Mouse (Mus musculus) layer of hippocampus, adult 9-11 months (tissue): ENCODE measurements around the gene Clpb.

Source experiments
- DNase-seq: peaks from one replicate; pipeline ENCODE4 v3.0.0; 2022

Clpb gene

GRCm38 (mm10) chr7:101732096-101732495 is 68.7 kb downstream of the Clpb start:
- no peak for DNase-seq

DNA sequence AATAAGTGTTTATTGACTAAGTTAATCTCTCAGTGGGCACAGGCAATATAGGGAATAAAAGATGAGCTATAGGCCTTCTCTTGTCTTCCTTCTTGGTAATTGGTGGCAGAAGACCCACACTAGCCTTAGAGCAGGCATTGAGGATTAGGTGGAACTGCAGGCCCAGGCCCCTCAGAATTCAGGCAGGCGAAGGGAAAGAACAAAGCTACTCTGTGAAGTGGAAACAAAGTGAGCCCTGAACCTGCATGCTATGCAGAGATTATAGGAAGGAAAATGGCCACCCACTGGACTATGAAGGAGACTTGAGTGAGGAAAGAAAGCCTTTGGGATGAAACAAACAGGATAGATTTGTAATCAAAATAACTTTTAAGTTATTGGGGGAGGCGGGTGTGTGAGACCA is 69.6 kb downstream of the Clpb start:
- DNase-seq = no peak

GRCm38 (mm10) chr7:101735297-101735696 is 71.9 kb downstream of the Clpb start:
- DNase-seq = no peak

- DNase-seq = no peak
Observed at GRCm38 (mm10) chr7:101737735-101738134, 74.3 kb downstream of the Clpb start.

DNA sequence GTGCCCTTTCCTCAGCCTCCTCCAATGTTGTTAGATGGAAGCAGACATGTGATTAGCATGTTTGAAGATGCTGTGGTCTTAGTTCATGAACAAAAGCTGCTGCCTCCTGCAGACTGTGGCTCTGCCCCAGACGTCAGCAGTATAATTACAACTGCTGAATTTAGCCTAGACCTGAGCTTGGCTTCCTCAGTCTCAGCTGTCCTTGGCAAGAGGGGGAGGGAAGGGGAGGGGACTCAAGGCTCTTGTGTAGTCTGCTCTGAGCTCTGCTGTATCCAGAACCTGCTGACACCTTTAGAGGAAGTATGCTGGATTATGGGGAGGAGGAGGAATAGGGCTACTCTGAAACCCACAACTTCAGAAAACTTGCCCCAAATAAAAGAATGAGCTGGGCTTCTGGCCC is 76.2 kb downstream of the Clpb start:
- DNase-seq = no peak

GRCm38 (mm10) chr7:101743487-101743886 is 80.1 kb downstream of the Clpb start:
- DNase-seq = no peak

DNA sequence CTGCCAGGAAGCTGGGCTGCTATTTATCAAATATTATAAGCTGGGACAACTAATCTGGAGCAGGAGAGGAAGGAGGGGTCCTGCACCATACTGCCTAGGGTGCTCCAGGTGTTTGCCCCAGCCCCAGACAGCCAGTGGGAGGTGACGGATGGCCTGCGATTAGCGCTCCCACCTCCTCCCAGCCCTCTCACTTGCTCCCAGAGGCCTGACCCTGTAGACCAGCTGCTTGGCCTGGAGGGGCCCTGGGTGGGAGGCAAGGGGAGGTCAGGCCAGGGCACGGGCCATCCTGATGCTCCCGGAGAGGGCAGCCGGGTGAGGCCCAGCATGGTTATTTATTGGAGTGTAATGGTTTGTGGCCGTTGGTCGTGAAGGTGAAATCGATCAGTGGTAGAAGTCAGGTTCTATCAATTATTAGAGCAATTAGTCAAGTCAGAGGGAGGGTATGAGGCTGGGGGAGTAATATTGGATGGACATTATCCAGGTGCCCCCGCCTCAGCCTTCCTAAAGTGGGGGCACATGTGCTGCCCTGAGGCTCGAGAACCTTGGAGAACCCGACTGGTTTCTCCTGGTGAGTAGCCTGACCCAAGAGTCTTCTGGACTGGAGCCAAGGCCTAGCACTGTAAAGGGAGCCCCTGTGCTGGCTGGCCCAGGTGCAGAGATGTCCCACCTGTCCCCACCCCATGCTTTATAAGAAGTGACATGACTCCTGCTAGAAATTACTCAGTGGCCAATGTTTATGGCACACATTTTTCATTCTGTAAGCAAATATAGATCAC is 83.3 kb downstream of the Clpb start:
- DNase-seq = no peak

GRCm38 (mm10) chr7:101750268-101750667 is 86.8 kb downstream of the Clpb start:
- no peak for DNase-seq

DNA sequence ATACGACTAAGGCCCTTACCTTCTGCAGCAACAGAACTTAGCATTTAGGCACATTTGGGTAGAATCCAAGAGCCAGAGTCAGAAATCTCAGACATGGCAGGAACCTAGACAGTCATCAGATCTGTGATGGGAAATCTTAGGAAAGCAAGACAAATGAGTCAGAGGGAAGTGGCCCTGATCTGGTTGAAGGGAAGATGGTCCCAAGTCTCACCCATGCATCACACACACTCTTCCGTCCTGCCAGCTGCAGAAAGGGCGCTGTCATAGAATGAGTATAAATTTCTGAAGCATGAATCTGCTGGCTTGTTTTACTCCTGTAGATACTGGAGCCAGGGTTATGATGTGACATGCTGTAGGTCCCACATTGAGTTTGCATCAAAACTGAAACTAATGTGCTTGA is 88.9 kb downstream of the Clpb start:
- no peak for DNase-seq

GRCm38 (mm10) chr7:101753492-101753891 is 90.1 kb downstream of the Clpb start:
- no peak for DNase-seq

GRCm38 (mm10) chr7:101754416-101754815 is 91.0 kb downstream of the Clpb start:
- DNase-seq = no peak

DNA sequence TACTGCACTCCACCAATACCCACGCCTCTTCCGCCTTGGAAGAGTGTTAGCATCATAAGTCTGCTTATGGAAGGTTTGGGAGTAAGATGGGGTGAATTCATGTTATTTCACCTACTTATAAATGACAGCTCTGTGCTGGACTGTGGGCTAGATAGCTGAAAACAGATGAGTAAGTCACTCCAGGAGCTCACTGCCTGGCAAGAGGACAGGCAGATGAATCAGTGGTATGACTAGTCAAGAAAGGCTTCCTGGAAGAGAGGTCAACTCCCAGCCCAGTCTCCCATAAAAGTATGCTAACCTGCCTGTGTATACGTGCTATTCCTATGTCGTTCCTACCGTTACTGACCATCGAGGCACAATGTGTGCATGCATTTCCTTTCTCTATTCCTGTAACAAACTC is 91.9 kb downstream of the Clpb start:
- no peak for DNase-seq

GRCm38 (mm10) chr7:101761899-101762780 is 98.7 kb downstream of the Clpb start:
- DNase-seq = peak; percentile 32

DNA sequence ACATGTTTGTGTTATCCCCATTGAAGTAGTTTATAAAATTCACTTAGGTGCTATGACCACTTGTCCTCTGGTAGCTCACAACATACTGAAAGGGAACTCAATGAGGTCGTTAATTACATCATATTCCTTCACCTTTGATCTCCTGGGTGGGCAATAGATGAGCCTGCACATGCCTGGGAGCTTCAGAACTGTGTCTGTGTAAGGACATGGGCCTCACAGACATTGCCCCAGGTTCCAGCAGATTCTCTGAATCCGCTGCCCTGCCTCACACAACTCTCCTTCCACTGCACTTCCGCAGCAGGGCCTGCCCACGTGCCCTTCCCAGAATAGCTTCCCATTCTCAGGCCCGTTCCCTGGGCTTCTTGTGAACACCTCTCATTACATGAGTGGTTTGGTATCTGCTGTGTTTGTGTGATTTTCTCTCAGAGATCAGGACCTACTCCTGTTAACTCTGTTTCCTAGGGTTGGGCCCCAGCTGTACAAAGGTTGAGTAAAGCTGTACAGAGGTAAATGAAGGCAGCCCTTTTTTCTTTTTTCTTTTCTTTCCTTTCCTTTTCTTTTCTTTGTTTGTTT is 104.0 kb downstream of the Clpb start:
- DNase-seq = no peak

DNA sequence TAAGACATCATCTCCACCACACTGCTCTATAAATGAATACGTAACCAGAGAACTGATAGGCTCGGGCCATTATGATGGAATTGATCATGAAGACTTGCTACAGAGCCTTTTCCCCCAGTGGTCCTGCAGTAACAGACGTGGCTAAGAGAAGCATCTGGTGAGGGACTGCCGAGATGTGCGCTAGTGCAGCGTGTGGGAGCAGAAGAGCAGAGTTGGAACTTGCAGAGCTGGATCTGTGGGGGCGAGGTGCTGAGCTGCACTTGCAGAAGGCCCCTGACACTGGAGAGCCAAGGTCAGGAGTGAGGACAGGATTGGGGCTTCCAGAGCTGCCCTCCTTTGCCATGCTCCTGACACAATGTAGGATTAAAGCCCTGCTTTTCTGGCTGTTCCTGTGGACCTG is 106.6 kb downstream of the Clpb start:
- peak; percentile 41 for DNase-seq

- DNase-seq = no peak
Observed at GRCm38 (mm10) chr7:101771604-101772003, 108.2 kb downstream of the Clpb start.

DNA sequence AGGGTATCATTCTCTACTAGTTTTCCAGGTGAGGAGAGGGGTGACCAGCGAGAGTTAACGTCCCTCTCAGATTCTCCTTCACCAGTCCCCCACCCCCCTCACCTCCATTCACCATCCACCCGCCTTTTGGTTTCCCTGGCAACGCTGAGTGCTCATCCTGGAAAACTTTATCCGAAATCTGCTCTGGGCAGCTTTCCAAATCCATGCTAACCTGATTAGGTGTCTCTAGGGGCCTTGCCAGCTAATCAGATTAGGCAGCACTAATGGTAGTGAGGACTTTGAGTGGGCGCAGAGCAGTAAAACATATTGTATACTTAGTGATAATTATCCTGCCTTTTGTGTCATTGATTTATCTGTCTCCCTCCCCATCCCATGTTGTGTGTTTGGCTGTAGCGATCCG is 109.3 kb downstream of the Clpb start:
- peak; percentile 53 for DNase-seq

DNA sequence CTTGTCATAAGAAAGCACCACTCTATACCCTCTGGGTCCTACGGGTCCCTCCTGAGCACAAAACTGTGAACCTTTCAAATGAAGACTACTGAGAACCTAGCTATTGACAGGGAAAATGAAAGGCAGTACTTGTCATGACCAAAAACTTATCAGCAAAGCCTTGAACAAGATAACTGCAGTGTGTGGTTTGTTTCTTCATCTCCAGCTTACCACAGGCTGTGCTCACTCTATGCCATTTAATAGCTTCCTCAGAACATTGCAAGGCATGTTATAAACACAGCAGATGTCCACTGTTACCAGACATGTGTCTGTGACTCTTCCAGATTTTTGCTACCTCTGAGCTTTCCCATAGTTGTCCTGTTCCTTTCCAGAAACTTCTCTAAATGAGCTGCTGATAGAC is 113.6 kb downstream of the Clpb start:
- DNase-seq = no peak

- no peak for DNase-seq
Observed at GRCm38 (mm10) chr7:101817861-101818401, 154.5 kb downstream of the Clpb start, which contains the start of gene Phox2a. TSS of gene Phox2a (plus strand) at chr7:101818313.

GRCm38 (mm10) chr7:101820295-101821030 is 157.0 kb downstream of the Clpb start:
- DNase-seq = no peak

DNA sequence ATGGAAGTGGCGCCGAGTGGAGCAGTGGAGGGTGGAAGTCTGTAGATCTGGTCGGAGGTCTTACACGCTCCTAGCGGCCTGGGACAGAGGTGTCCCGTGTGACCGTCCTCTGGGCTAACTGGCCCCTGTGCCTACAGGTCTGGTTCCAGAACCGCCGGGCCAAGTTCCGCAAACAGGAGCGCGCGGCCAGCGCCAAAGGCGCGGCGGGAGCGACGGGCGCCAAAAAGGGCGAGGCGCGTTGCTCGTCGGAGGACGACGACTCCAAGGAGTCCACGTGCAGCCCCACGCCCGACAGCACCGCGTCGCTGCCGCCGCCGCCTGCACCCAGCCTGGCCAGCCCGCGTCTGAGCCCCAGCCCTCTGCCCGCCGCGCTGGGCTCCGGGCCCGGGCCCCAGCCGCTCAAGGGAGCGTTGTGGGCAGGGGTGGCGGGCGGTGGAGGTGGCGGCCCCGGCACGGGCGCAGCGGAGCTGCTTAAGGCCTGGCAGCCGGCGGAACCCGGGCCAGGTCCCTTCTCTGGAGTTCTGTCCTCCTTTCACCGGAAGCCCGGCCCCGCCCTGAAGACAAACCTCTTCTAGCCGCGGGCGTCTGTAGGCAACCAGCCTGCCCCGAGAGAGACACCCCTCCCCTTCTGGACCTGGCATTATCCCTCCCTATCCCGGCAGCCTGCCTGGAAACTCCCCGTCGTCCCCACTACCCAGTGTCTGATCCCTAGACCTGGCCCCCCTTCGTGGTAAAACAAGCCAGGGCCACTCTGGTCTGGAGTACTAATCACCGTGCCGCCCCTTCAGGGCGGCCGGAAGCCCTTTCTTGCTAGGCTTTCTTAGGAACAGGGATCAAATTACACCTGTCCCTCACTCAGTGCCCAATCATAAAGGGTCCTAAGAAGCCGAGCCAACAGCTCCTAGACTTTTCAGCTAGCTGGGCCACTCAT is 158.4 kb downstream of the Clpb start:
- DNase-seq = no peak
